26 mouse cellular contexts compared by ENCODE assay signal in the genomic region with DNA sequence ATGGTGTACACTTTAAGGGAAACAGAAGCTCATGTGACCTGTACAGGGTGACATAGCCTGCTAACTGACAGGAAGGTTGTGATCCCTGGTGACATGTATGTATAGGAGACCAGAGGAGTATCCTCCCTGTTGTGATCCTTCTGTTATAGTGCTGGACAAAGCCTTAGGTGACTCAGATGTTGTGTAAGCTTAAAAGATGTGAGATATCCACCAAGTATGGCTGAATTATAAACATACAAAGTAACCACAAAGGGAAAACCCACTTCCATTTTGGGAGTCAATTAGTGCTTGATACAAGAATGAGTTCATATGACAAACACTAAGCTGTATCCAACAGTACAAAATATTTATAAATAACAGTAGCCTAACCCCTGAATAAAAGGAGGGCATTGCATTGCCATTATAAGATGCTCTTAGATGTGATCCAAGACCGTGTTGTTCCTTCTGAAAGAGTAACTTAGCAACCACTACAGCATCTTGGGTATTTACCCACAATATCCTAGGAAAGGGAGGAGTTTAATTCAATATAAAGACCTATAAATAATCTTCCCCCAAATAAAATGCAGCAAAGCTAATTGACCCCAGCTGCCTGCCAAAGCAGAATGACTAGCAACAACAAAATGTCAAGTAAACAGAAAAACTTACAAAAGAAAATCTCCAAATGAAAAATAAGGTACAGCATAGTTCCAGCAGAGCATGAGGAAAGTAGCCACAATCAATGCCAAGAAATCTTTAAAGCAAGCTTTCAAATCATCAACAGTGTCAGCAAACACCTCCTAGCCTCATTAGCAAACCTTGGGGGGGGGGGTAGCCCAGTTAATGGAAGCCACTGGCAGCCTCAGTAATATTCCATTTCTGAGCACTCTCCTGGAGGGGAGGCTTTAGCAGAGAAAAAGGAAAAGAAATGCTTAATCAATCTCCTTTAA.
DNase-seq lines count a peak whose midpoint lies in the region; ATAC-seq and TF ChIP-seq lines count a peak whose summit lies in the region.
"Had no signal": no experiment of that assay in that cellular context is flagged by ENCODE, and none has a peak within 500 bp of the region (broad histone marks: within the 10 kb centered on the region; RNA-seq: fewer than 3 reads in every experiment).

No protein-coding gene starts in this region.

- CTCF ChIA-PET in Patski (lab: Charles Lee), result no interaction called here

- 17% methylated on average over 1 of the region's 1 CpGs for WGBS in forebrain, embryonic 15.5 days
- 56% methylated on average over 1 of the region's 1 CpGs for WGBS in forebrain, embryonic 11.5 days
- WGBS in hindbrain, embryonic 15.5 days, result 48% methylated on average over 1 of the region's 1 CpGs
- 79% methylated on average over 1 of the region's 1 CpGs for WGBS in heart, embryonic 11.5 days (ENCODE audit: insufficient replicate concordance)

- H3K4me2 ChIP-seq in forebrain, embryonic 15.5 days (replicated peaks), result no peak overlapping the region
- no peak overlapping the region for H3K4me2 ChIP-seq in forebrain, embryonic 11.5 days (ENCODE audit: low read depth, low read length, severe bottlenecking)
- no peak overlapping the region for H3K4me2 ChIP-seq in hindbrain, embryonic 15.5 days
- no peak overlapping the region for H3K4me2 ChIP-seq in heart, embryonic 11.5 days
- H3K4me2 ChIP-seq: heart, embryonic 15.5 days; liver, embryonic 12.5 days had no signal

- no peaks in the 10 kb centered on the region for H3K9me3 ChIP-seq in forebrain, embryonic 15.5 days
- no peaks in the 10 kb centered on the region for H3K9me3 ChIP-seq in forebrain, embryonic 11.5 days (ENCODE audit: control insufficient read depth, low read length)
- no peaks in the 10 kb centered on the region for H3K9me3 ChIP-seq in hindbrain, embryonic 15.5 days
- no peaks in the 10 kb centered on the region for H3K9me3 ChIP-seq in heart, embryonic 11.5 days (replicated peaks; ENCODE audit: control insufficient read depth, low read length)
- H3K9me3 ChIP-seq: heart, embryonic 15.5 days; liver, embryonic 12.5 days had no signal

- no peak overlapping the region for H3K9ac ChIP-seq in forebrain, embryonic 15.5 days (replicated peaks)
- H3K9ac ChIP-seq in forebrain, embryonic 11.5 days (ENCODE audit: low read length), result no peak overlapping the region
- H3K9ac ChIP-seq in hindbrain, embryonic 15.5 days, result no peak overlapping the region
- no peak overlapping the region for H3K9ac ChIP-seq in heart, embryonic 11.5 days (ENCODE audit: low read depth, low read length)
- H3K9ac ChIP-seq: heart, embryonic 15.5 days; liver, embryonic 12.5 days had no signal

- no peak overlapping the region for H3K27ac ChIP-seq in forebrain, embryonic 15.5 days (replicated peaks)
- no peak overlapping the region for H3K27ac ChIP-seq in forebrain, embryonic 11.5 days (ENCODE audit: low read depth, low read length)
- no peak overlapping the region for H3K27ac ChIP-seq in hindbrain, embryonic 15.5 days (replicated peaks)
- H3K27ac ChIP-seq in heart, embryonic 11.5 days (ENCODE audit: low read depth, low read length), result no peak overlapping the region
- H3K27ac ChIP-seq: heart, adult 2 months; heart, embryonic 15.5 days; layer of hippocampus, adult 2 months; liver, embryonic 12.5 days had no signal

- DNase-seq in forebrain, embryonic 11.5 days (ENCODE audit: low spot score), result no peak
- peak; percentile 75 for DNase-seq in 3T3-L1 (ENCODE audit: low read depth, low spot score)
- no peak for DNase-seq in Patski (ENCODE audit: low read depth, low spot score)
- DNase-seq in adrenal gland, adult (ENCODE audit: inconsistent age in 2 of 2, low spot score in 1 of 2), result no peak
- DNase-seq in thymus, postnatal 25 days, result no peak
- DNase-seq: adrenal gland, postnatal 14 days; B cell, adult 2 months; cerebellum, adult 11-12 months; cerebellum, postnatal 25 days; embryo, embryonic 11 days; gastrocnemius, postnatal 10 days; heart, adult 2 months; kidney, postnatal 10 days; layer of hippocampus, postnatal 36 days; left cerebral cortex, postnatal 4 days; lung, adult 2 months; spleen, adult 18-20 months; thymus, postnatal 36 days had no signal

- no peaks in the 10 kb centered on the region for H3K4me1 ChIP-seq in forebrain, embryonic 15.5 days
- H3K4me1 ChIP-seq in forebrain, embryonic 11.5 days (replicated peaks; ENCODE audit: control insufficient read depth, insufficient read depth, low read length), result no peaks in the 10 kb centered on the region
- H3K4me1 ChIP-seq in hindbrain, embryonic 15.5 days (replicated peaks), result no peaks in the 10 kb centered on the region
- no peaks in the 10 kb centered on the region for H3K4me1 ChIP-seq in heart, embryonic 11.5 days (ENCODE audit: control insufficient read depth, insufficient read depth, low read length)
- H3K4me1 ChIP-seq: heart, embryonic 15.5 days; liver, embryonic 12.5 days had no signal

- in situ Hi-C loops in Patski (cut with MboI; ENCODE audit: low pct_unique_long_range_greater_than_20kb), result no loop called here

- H3K36me3 ChIP-seq in forebrain, embryonic 15.5 days, result no peaks in the 10 kb centered on the region
- no peaks in the 10 kb centered on the region for H3K36me3 ChIP-seq in forebrain, embryonic 11.5 days (ENCODE audit: control insufficient read depth, insufficient read depth, low read length)
- H3K36me3 ChIP-seq in hindbrain, embryonic 15.5 days, result no peaks in the 10 kb centered on the region
- H3K36me3 ChIP-seq in heart, embryonic 11.5 days (ENCODE audit: control insufficient read depth, insufficient read depth, low read length), result no peaks in the 10 kb centered on the region
- H3K36me3 ChIP-seq: heart, embryonic 15.5 days; liver, embryonic 12.5 days had no signal

- H3K4me3 ChIP-seq in forebrain, embryonic 15.5 days, result no peak overlapping the region
- no peak overlapping the region for H3K4me3 ChIP-seq in forebrain, embryonic 11.5 days (ENCODE audit: low read depth, low read length)
- H3K4me3 ChIP-seq in hindbrain, embryonic 15.5 days, result no peak overlapping the region
- no peak overlapping the region for H3K4me3 ChIP-seq in heart, embryonic 11.5 days (ENCODE audit: low read depth, low read length)
- H3K4me3 ChIP-seq: heart, adult 2 months; heart, embryonic 15.5 days; layer of hippocampus, adult 2 months; liver, embryonic 12.5 days had no signal

- no peaks in the 10 kb centered on the region; the same call in 1 of the 2 replicates for H3K27me3 ChIP-seq in forebrain, embryonic 15.5 days
- H3K27me3 ChIP-seq in forebrain, embryonic 11.5 days (ENCODE audit: control insufficient read depth, insufficient read depth, low read length), result no peaks in the 10 kb centered on the region
- H3K27me3 ChIP-seq in Patski, result no peaks in the 10 kb centered on the region
- no peaks in the 10 kb centered on the region for H3K27me3 ChIP-seq in hindbrain, embryonic 15.5 days
- no peaks in the 10 kb centered on the region for H3K27me3 ChIP-seq in heart, embryonic 11.5 days (ENCODE audit: control insufficient read depth, insufficient read depth, low read length)
- H3K27me3 ChIP-seq: heart, embryonic 15.5 days; liver, embryonic 12.5 days had no signal

- peak; percentile 81 for ATAC-seq in forebrain, embryonic 15.5 days (replicated peaks)
- no peak for ATAC-seq in forebrain, embryonic 11.5 days (replicated peaks; ENCODE audit: low FRiP score)
- ATAC-seq in Patski, result peak; percentile 54
- peak; percentile 45; the same call in 1 of the 2 replicates for ATAC-seq in hindbrain, embryonic 15.5 days (ENCODE audit: low FRiP score, low read depth)
- no peak for ATAC-seq in heart, embryonic 11.5 days (replicated peaks; ENCODE audit: insufficient number of reproducible peaks, low FRiP score, low TSS enrichment)
- ATAC-seq: activated CD4-positive, CD25-positive, alpha-beta regulatory T cell, adult 4 months; intestine, postnatal 0 days; liver, embryonic 12.5 days had no signal

- POLR2A ChIA-PET in Patski (lab: Charles Lee), result interaction anchor here (0.6 kb wide), 1 partner anchor 145 kb away, joined by 4 read pairs; no protein-coding TSS in a partner anchor

- no peak for TF ChIP-seq CTCF in Patski (IDR thresholded peaks at IDR 0.05)

Comparison
In these comparisons a context has a peak if more than half of its experiments do, and no peak if none do; other contexts are left out.
1. ATAC-seq: peak in forebrain, embryonic 15.5 days (single experiment), Patski (single experiment) and hindbrain, embryonic 15.5 days (single experiment); none in forebrain, embryonic 11.5 days (single experiment) and heart, embryonic 11.5 days (single experiment).